Mouse (Mus musculus) cerebellum, adult 2 months (tissue): ENCODE data around the gene Nmrk2.
"Not testable (repeated sequence)": the region's sequence is repeated elsewhere in the genome, so short reads cannot be mapped to it uniquely, and the experiment has no call there.

Experiments used
- CTCF ChIP-seq: fragments of 200-500 bp; IDR thresholded peaks from 2 replicates; pipeline ENCODE4 v1.5.1; 2011; ENCODE audit warnings: low read depth, mild to moderate bottlenecking, control low read depth, low read length, moderate library complexity, borderline replicate concordance; ENCODE audit not compliant: insufficient read depth
- POLR2A ChIP-seq: fragments of 200-500 bp; IDR thresholded peaks from 2 replicates; pipeline ENCODE4 v1.6.1; 2011; ENCODE audit warnings: low read length, control low read depth, borderline replicate concordance; ENCODE audit not compliant: insufficient read depth

DNA sequence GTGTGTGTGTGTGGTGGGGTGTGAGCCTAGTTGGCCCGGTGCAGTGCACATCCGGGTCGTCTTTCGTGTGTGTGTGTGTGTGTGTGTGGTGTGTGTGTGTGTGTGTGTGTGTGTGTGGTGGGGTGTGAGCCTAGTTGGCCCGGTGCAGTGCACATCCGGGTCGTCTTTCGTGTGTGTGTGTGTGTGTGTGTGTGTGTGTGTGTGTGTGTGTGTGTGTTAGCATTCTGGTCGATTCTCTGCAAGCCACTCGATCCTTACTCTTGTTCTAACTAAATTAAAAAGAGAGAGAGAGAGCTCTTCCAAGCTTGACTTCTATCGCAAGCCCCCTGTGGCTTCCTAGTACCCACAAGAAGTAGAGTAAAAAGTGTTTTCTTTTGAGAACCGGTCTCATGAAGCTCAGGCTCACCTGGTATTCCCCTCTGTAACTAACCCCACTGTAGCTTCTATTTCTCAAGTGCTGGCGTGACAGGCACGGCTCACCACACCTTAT is 32.4 kb downstream of the Nmrk2 start:
- not testable (repeated sequence) for TF ChIP-seq CTCF, POLR2A
